Mouse (Mus musculus) liver, embryonic 11.5 days (tissue): ENCODE measurements around the gene Hnrnpu. TPM values are rescaled to one million over a fixed set of nuclear protein-coding genes. Genes with fewer than 3 reads are reported as not detected.
A peak's percentile ranks its signal among the peaks of the same experiment; 100 is the strongest.
"Not testable (repeated sequence)": the region's sequence is repeated elsewhere in the genome, so short reads cannot be mapped to it uniquely, and the experiment has no call there.

ENCODE experiments used
- ATAC-seq: fragments of 200-750 bp; cut with Nextera tagmentation; replicated peaks from 2 replicates; pipeline ENCODE4 v1.8.0; 2017; ENCODE audit warnings: moderate number of reproducible peaks, mild to moderate bottlenecking, moderate TSS enrichment, moderate library complexity; ENCODE audit not compliant: low FRiP score
- DNase-seq: peaks from one replicate; pipeline ENCODE4 v3.0.0-alpha.2; 2017; ENCODE audit warnings: low spot score
- H3K27ac ChIP-seq: fragments of 300-500 bp; sonication (generic); 2 replicates; pipeline ENCODE4 v1.5.1; 2014; ENCODE audit warnings: mild to moderate bottlenecking, low read depth, low read length, control low read depth
- H3K27me3 ChIP-seq: fragments of 300-500 bp; sonication (generic); replicated peaks from 2 replicates; pipeline ENCODE4 v1.6.1; 2014; ENCODE audit warnings: low read length, mixed read lengths; ENCODE audit not compliant: control insufficient read depth, insufficient read depth
- H3K36me3 ChIP-seq: fragments of 300-500 bp; sonication (generic); 2 replicates; pipeline ENCODE4 v1.6.1; 2014; ENCODE audit warnings: mild to moderate bottlenecking, low read length, moderate library complexity, mixed read lengths; ENCODE audit not compliant: control insufficient read depth, insufficient read depth
- H3K4me1 ChIP-seq: fragments of 300-500 bp; sonication (generic); replicated peaks from 2 replicates; pipeline ENCODE4 v1.6.1; 2014; ENCODE audit warnings: low read length, mixed read lengths; ENCODE audit not compliant: control insufficient read depth, insufficient read depth
- H3K4me2 ChIP-seq: fragments of 300-500 bp; sonication (generic); 2 replicates; pipeline ENCODE4 v1.6.1; 2014; ENCODE audit warnings: mild to moderate bottlenecking, control low read depth, moderate library complexity
- H3K4me3 ChIP-seq: fragments of 300-500 bp; sonication (generic); 2 replicates; pipeline ENCODE4 v1.5.1; 2014; ENCODE audit warnings: low read depth, low read length, control low read depth
- H3K9ac ChIP-seq: fragments of 300-500 bp; sonication (generic); 2 replicates; pipeline ENCODE4 v1.6.1; 2014; ENCODE audit warnings: low read depth, low read length, control low read depth
- H3K9me3 ChIP-seq: fragments of 300-500 bp; sonication (generic); 2 replicates; pipeline ENCODE4 v1.6.1; 2016; ENCODE audit warnings: low read length, inconsistent platforms, mixed read lengths; ENCODE audit not compliant: control insufficient read depth
- WGBS: fragments of 180-500 bp; shearing (Covaris S2); extraction: QIAGEN DNeasy Blood & Tissue Kit; methylation state at CpG from one replicate; pipeline ENCODE4 v1.1.7; 2014; 5-methylcytosine and 5-hydroxymethylcytosine counted together
- polyA plus RNA-seq: library from polyadenylated mRNA; unstranded; fragments of >200 nt; fragmentation: Nextera tagmentation; extraction: Ambion mirVana; gene quantifications from 2 replicates; pipeline ENCODE4 v1.2.1, GENCODE M21; 2014

Hnrnpu gene
- polyA plus RNA-seq, 1 experiment from 2014 or later: 571 TPM

DNA sequence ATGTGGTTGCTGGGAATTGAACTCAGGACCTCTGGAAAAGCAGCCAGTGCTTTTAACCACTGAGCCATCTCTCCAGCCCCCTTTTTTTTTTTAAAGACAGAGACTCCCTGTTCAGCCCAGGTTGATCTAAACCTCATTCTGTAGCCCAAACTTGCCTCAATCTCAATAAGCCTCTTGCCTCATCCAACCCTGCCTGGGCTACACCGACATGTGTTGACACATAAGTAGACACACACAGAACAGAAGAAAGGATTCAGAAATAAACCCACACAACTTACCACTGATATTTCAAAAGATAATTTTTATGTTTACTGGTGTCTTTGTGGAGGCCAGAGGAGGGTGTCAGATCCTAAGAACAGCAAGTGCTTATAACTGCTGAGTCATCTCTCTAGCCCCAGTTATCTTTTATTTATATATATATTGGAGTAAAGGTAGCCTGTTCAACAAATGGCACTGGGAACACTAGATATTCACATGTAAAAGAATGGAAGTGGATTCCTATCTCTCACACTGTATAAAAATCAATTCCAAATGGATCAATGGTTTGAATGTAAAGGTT, 24.5 kb downstream of the Hnrnpu start:
- ATAC-seq (peak; percentile 48), DNase-seq (no peak)
- no peaks in the 10 kb centered on the region for H3K36me3 ChIP-seq
- WGBS: 82% methylated on average over 1 of the region's 1 CpGs
- H3K9me3 ChIP-seq: no peaks in the 10 kb centered on the region
- H3K4me2 ChIP-seq: no peak overlapping the region
- H3K27me3 ChIP-seq: no peaks in the 10 kb centered on the region
- H3K27ac ChIP-seq: no peak overlapping the region; the same call in 1 of the 2 replicates
- 0 out of 2 replicates have a peak, but pooled peaks cover 2% of the 10 kb centered on the region for H3K4me1 ChIP-seq
- H3K9ac ChIP-seq: no peak overlapping the region
- no peak overlapping the region for H3K4me3 ChIP-seq

DNA sequence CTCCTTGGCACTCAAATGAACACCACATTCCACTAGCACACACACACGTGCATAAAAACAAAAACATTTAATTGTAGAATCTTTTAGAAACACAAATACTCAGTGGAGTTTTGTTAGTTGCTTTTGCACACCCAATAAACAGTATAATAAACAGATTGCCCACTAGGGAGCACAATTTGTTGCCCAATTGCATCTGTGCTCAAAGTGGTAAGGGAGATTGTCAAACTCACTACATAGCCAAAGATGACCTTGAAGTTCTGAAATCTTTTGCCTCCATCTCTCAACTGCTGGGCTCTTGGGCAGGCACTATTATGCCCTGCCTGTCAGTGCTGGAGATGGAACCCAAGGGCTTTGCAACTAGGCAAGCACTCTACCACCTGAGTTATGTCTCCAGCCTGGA, 27.5 kb downstream of the Hnrnpu start:
- no peaks in the 10 kb centered on the region for H3K9me3 ChIP-seq
- no peak overlapping the region for H3K27ac ChIP-seq
- ATAC-seq (no peak), DNase-seq (no peak)
- H3K27me3 ChIP-seq: no peaks in the 10 kb centered on the region
- no peaks in the 10 kb centered on the region for H3K4me1 ChIP-seq
- H3K4me3 ChIP-seq: no peak overlapping the region
- H3K9ac ChIP-seq: no peak overlapping the region
- H3K36me3 ChIP-seq: no peaks in the 10 kb centered on the region
- no peak overlapping the region for H3K4me2 ChIP-seq
- WGBS: 67% methylated on average over 1 of the region's 1 CpGs

DNA sequence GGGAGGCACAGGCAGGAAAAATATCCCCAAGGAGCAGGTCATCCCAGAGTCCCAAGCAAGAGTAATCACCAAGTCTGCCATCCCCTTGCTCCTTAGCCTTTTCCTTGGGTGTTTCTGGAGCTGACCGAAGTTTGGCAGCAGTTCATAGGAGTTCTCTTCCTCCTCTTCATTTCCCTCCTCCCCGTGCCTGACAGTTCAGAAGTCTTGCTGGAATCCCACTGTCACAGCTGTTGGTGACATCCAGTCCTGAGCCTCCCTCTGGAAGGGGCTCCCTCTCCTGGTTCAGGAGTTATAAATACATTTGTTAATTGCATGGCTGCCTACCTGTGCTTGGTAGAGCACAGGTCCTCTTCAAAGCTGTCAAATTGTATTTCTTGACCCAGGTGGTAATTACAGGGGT, 28.1 kb downstream of the Hnrnpu start:
- ATAC-seq: no peak
- 61% methylated on average over 2 of the region's 2 CpGs for WGBS
- DNase-seq: no peak

DNA sequence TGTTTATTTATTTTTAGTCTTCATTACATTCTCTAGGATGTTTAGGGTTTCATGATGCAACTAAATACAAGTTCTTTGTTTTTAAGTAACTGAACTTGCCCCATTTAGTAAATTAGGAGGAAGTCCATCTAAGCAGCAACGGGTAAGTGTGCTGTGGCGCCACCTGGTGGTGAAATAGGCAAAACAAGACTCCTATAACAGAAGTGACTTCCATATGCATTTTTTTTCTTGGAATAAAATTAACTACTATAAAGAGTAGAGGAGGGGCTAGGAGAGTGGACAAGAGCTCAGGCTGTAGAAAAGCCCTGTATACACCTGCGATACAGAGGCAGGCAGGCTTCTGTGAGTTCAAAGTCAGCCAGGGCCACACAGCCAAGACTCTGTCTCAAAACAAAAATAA, 34.2 kb downstream of the Hnrnpu start:
- Histone ChIP-seq H3K9ac (no peak overlapping the region), H3K27ac (no peak overlapping the region), H3K4me1 (no peaks in the 10 kb centered on the region), H3K4me3 (no peak overlapping the region), H3K27me3 (no peaks in the 10 kb centered on the region), H3K9me3 (no peaks in the 10 kb centered on the region), H3K36me3 (no peaks in the 10 kb centered on the region), H3K4me2 (no peak overlapping the region)
- DNase-seq (no peak), ATAC-seq (0 out of 2 replicates have a peak, but pooled peaks have one; percentile 31)
- 23% methylated on average over 3 of the region's 3 CpGs for WGBS

More for the DNA sequence above, 28.1 kb downstream of the Hnrnpu start:
- H3K27ac ChIP-seq: no peak overlapping the region
- no peak overlapping the region for H3K4me3 ChIP-seq
- H3K9me3 ChIP-seq: no peaks in the 10 kb centered on the region
- H3K27me3 ChIP-seq: no peaks in the 10 kb centered on the region
- no peaks in the 10 kb centered on the region for H3K36me3 ChIP-seq
- H3K4me2 ChIP-seq: no peak overlapping the region
- H3K9ac ChIP-seq: no peak overlapping the region
- no peaks in the 10 kb centered on the region for H3K4me1 ChIP-seq

DNA sequence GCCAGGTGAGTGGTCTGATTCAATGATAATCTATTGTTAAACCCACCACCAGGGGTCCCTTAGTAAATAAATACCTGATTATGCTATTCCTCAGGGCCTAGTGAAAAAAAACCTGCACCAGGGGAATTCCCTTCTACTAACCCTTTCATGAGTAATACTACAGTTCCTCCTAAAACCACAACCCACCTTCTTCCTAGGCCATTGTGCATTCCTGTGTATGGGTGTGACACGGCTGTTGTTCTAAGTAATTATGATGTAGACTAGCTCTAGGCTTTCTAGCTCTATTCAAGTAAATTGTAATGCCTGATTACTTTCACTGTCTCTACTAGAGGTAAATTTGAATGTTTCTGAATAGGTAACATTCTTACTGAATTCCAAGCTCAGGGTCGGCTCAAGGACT, 36.3 kb downstream of the Hnrnpu start:
- DNase-seq, H3K27me3 ChIP-seq, H3K9me3 ChIP-seq, H3K4me3 ChIP-seq, H3K9ac ChIP-seq, H3K4me1 ChIP-seq, H3K27ac ChIP-seq, H3K4me2 ChIP-seq, ATAC-seq, H3K36me3 ChIP-seq: not testable (repeated sequence)
- WGBS: 79% methylated on average over 2 of the region's 2 CpGs

DNA sequence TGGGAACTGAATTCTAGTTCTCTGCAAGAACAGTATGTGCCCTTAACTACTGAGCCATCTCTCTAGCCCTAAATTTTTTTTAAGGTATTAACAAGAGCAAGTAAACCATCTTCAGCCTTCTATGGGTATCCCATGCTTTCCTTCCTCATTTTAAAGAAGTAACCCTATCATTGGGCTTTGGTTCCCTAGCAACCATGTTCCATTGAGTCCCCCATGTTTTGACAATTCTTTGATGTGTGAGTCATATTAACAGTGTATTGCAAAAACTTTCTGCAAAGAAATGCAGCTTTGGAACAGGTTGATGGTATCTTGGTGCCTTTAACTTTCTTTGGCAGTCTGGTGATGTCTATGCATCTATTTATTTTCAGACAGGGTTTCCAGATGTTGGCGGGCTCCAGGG, 43.5 kb downstream of the Hnrnpu start:
- H3K4me3 ChIP-seq: no peak overlapping the region
- H3K36me3 ChIP-seq: no peaks in the 10 kb centered on the region
- H3K4me2 ChIP-seq: no peak overlapping the region
- ATAC-seq: no peak
- no peak overlapping the region for H3K9ac ChIP-seq
- H3K27ac ChIP-seq: no peak overlapping the region
- no peaks in the 10 kb centered on the region for H3K9me3 ChIP-seq
- no peaks in the 10 kb centered on the region for H3K4me1 ChIP-seq
- DNase-seq: no peak
- H3K27me3 ChIP-seq: no peaks in the 10 kb centered on the region
- 91% methylated on average over 1 of the region's 1 CpGs for WGBS

DNA sequence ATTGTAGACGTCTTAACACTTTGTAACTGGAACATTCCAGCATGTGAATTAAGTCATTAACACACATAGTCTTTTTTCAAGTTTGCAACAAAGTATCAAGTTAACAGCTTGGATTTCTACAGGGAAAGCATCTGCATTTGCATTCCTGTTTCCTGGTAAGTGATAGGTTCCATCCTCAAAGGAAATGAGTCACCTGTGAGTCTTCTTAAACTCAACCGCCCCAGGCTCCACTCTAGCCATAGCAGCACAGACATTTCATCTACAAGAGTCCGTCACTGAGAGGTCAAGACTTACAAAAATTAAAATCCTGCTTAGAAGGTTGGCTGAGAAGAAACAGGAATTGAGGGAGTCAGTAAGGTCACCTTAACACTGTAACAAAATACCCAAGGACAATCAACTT, 45.9 kb downstream of the Hnrnpu start:
- Histone ChIP-seq H3K9ac (no peak overlapping the region), H3K36me3 (no peaks in the 10 kb centered on the region), H3K9me3 (no peaks in the 10 kb centered on the region), H3K4me3 (no peak overlapping the region), H3K27ac (no peak overlapping the region), H3K4me2 (no peak overlapping the region), H3K27me3 (no peaks in the 10 kb centered on the region), H3K4me1 (no peaks in the 10 kb centered on the region)
- no peak for ATAC-seq
- DNase-seq: no peak
- WGBS: 75% methylated on average over 3 of the region's 3 CpGs

DNA sequence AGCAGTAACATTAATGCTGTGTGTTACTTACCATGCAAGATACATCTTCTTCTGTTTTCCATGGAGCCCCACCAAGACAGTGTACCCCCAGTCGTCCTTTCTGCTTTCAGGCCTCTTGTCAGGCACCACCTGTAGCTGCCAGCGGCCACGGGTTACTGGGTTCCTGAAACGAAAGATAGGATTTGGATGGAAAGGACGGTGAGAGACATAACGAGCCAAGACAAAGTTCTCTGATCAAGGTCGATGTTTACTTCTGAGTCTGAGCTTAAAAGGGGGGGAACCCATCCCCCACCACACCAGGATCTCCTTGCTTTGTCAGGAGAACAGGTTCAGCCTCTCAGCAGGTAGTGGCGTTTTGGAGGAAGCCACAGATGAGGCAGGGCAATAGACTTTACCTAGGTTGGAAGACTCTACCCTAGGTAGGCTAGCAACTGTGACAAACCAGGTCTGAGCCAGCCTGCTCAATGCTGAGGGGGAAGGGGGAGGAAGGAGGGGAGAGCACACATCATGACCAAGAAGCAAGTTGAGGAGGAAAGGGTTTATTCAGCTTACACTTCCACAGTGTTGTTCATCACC, 49.9 kb downstream of the Hnrnpu start:
- 57% methylated on average over 8 of the region's 8 CpGs for WGBS
- ATAC-seq: no peak

DNA sequence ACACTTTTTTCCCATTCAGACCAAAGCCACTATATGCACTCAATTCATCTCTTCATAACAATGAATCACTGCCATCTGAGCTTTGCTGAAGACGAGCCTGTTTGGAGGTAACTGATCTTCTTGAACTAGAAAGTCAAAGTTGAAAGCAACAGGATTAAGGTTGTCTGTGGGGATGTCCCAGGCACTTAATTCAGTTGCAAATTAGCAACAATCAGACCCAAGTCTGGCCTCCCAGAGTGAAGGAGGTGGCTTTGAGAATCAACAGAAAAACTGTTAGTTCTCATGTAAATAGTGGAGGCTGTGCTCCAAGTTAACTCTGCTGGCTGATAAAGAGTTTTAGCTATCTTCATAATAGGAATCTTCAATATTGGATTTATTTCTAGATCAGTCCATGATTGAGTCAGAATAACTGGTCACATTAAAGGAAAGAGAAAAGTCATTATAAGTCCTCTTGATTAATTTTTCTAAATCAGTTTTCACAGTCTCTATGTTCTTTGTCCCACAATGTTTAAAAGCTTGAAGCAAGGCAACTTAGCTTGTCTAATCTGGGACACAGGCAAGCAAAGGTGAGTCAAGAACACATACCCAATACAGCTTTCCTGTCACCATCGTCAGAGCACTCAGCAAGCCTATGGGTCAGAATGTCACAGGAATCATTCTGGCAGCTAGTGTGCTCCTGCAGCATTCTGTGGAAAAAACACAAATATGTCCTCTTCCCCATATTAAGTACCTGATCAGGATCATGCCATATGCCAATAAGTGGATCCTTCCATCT, 53.5 kb downstream of the Hnrnpu start:
- H3K27me3 ChIP-seq: no peaks in the 10 kb centered on the region
- no peak overlapping the region for H3K27ac ChIP-seq
- H3K4me1 ChIP-seq: no peaks in the 10 kb centered on the region
- 75% methylated on average over 2 of the region's 2 CpGs for WGBS
- no peaks in the 10 kb centered on the region for H3K9me3 ChIP-seq
- H3K4me2 ChIP-seq: no peak overlapping the region
- H3K9ac ChIP-seq: no peak overlapping the region
- DNase-seq (no peak), ATAC-seq (no peak)
- H3K4me3 ChIP-seq: no peak overlapping the region
- H3K36me3 ChIP-seq: no peaks in the 10 kb centered on the region

More for the DNA sequence above, 49.9 kb downstream of the Hnrnpu start:
- no peak for DNase-seq
- H3K4me1 ChIP-seq: no peaks in the 10 kb centered on the region
- no peak overlapping the region for H3K9ac ChIP-seq
- H3K4me2 ChIP-seq: no peak overlapping the region
- no peaks in the 10 kb centered on the region for H3K36me3 ChIP-seq
- no peak overlapping the region for H3K4me3 ChIP-seq
- H3K27me3 ChIP-seq: no peaks in the 10 kb centered on the region
- H3K9me3 ChIP-seq: no peaks in the 10 kb centered on the region
- H3K27ac ChIP-seq: no peak overlapping the region
